Mouse (Mus musculus) midbrain, embryonic 11.5 days (tissue): ENCODE measurements around the gene Pkdcc. TPM values are rescaled to one million over a fixed set of nuclear protein-coding genes. Genes with fewer than 3 reads are reported as not detected.
A peak's percentile ranks its signal among the peaks of the same experiment; 100 is the strongest.

Experiments
- ATAC-seq: fragments of 200-750 bp; cut with Nextera tagmentation; 2 replicates; pipeline ENCODE4 v1.8.0; 2017; ENCODE audit warnings: moderate TSS enrichment, moderate library complexity; ENCODE audit not compliant: low FRiP score
- DNase-seq: peaks from one replicate; pipeline ENCODE4 v3.0.0; 2015; ENCODE audit warnings: low spot score; ENCODE audit errors: missing footprints
- H3K27ac ChIP-seq: fragments of 300-500 bp; sonication (generic); 2 replicates; pipeline ENCODE4 v1.5.1; 2014; ENCODE audit warnings: low read depth, low read length
- H3K27me3 ChIP-seq: fragments of 300-500 bp; sonication (generic); 2 replicates; pipeline ENCODE4 v1.6.1; 2014; ENCODE audit warnings: mild to moderate bottlenecking, low read length, moderate library complexity, mixed read lengths; ENCODE audit not compliant: control insufficient read depth, insufficient read depth
- H3K36me3 ChIP-seq: fragments of 300-500 bp; sonication (generic); 2 replicates; pipeline ENCODE4 v1.6.1; 2014; ENCODE audit warnings: mild to moderate bottlenecking, low read length, moderate library complexity, mixed read lengths; ENCODE audit not compliant: control insufficient read depth, insufficient read depth
- H3K4me1 ChIP-seq: fragments of 300-500 bp; sonication (generic); 2 replicates; pipeline ENCODE4 v1.6.1; 2014; ENCODE audit warnings: low read length; ENCODE audit not compliant: control insufficient read depth, insufficient read depth
- H3K4me2 ChIP-seq: fragments of 300-500 bp; sonication (generic); 2 replicates; pipeline ENCODE4 v1.6.1; 2014; ENCODE audit warnings: mild to moderate bottlenecking, moderate library complexity
- H3K4me3 ChIP-seq: fragments of 300-500 bp; sonication (generic); 2 replicates; pipeline ENCODE4 v1.5.1; 2014; ENCODE audit warnings: low read depth, low read length
- H3K9ac ChIP-seq: fragments of 300-500 bp; sonication (generic); 2 replicates; pipeline ENCODE4 v1.6.1; 2014; ENCODE audit warnings: low read length
- H3K9me3 ChIP-seq: fragments of 300-500 bp; sonication (generic); 2 replicates; pipeline ENCODE4 v1.6.1; 2016; ENCODE audit warnings: low read length; ENCODE audit not compliant: control insufficient read depth
- WGBS: fragments of 180-500 bp; shearing (Covaris S2); extraction: QIAGEN DNeasy Blood & Tissue Kit; methylation state at CpG from one replicate; pipeline ENCODE4 v1.1.7; 2014; 5-methylcytosine and 5-hydroxymethylcytosine counted together
- polyA plus RNA-seq: library from polyadenylated mRNA; unstranded; fragments of >200 nt; fragmentation: Nextera tagmentation; extraction: Ambion mirVana; gene quantifications from 2 replicates; pipeline ENCODE4 v1.2.1, GENCODE M21; 2014

Gene Pkdcc
- polyA plus RNA-seq, 1 experiment from 2014 or later, result 5.0 TPM

DNA sequence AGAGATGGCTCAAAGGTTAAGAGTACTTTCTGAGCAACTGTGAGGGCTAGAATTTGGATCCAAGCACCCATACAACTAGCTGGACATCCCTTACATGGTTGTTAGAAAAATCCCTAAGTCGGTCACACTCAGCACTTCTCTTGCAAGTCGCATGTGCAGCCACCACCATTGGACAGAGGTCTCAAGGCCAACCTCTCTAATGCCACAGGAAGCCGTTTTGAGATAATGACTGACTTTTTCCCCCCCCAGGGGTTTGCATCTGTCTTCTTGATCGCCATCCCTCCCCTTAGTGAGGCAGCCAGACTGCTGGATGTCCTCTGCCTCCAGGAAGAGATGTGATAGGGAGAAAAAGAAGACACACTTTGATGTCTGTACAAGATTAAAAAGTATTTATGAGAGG, 32.1 kb downstream of the Pkdcc start:
- Histone ChIP-seq H3K4me3 (no peak overlapping the region), H3K9me3 (no peaks in the 10 kb centered on the region), H3K4me1 (no peaks in the 10 kb centered on the region), H3K9ac (no peak overlapping the region), H3K27ac (no peak overlapping the region), H3K4me2 (no peak overlapping the region), H3K36me3 (no peaks in the 10 kb centered on the region), H3K27me3 (peaks cover 18% of the 10 kb centered on the region)
- DNase-seq, result no peak
- no peak for ATAC-seq
- WGBS, result 76% methylated on average over 4 of the region's 4 CpGs

DNA sequence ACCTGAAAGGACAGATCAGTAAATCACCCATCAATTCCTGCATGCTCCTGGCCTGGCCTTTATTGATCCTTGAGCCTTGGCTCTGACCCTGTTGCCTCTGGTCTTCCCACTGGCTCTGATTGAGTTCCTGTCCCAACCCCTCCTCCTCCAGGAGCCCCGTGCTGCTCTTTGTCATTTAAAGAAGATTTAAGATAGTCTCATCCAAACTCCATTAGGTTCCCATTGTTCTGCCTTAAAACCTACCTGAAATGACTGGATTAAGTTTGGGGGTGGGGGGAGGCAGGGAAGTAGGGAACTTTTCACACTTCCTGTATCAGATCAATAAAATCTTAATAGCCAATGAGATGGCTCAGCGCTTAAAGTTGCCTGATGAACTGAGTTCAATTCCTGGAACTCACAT, 33.4 kb downstream of the Pkdcc start:
- Histone ChIP-seq H3K27me3 (peaks cover 14% of the 10 kb centered on the region; the same call in 1 of the 2 replicates), H3K9ac (no peak overlapping the region), H3K27ac (no peak overlapping the region), H3K4me2 (no peak overlapping the region), H3K36me3 (no peaks in the 10 kb centered on the region), H3K4me3 (no peak overlapping the region), H3K9me3 (no peaks in the 10 kb centered on the region), H3K4me1 (no peaks in the 10 kb centered on the region)
- WGBS, result 28% methylated on average over 2 of the region's 2 CpGs
- ATAC-seq (no peak), DNase-seq (no peak)

DNA sequence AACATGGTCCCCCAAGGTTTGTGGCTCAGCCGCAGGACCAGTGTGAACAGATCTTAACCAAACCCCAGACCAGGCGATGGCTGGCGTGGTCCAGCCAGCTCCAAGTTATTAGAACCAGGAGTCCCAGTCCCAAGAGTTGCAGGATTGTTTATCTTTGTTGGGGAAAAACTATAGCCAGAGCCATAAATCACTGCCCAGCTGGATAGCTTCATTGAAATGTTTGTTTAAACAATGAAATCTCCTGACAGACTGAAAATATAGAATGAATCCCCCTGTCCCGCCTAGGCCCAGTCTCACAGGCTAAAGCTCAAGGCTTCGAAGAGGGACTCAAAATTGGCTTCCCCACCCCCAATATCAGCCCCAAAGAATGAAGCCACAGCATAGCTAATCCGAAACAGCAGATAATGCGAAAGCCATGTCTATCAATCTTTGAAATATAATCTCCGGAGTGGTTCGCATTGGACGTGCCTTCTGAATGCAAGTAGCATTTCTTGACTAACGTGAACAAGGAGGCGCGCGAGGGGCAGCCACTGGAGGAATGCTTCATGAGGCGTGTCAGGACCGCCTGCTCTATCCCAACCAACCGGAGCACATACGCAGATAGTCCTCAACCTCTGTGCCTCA, 35.9 kb downstream of the Pkdcc start:
- Histone ChIP-seq H3K27ac (no peak overlapping the region), H3K36me3 (no peaks in the 10 kb centered on the region), H3K9ac (no peak overlapping the region), H3K9me3 (no peaks in the 10 kb centered on the region), H3K4me2 (no peak overlapping the region), H3K27me3 (peaks cover 12% of the 10 kb centered on the region; the same call in 1 of the 2 replicates), H3K4me3 (no peak overlapping the region), H3K4me1 (no peaks in the 10 kb centered on the region)
- 86% methylated on average over 18 of the region's 18 CpGs for WGBS
- no peak for DNase-seq
- ATAC-seq, result no peak

DNA sequence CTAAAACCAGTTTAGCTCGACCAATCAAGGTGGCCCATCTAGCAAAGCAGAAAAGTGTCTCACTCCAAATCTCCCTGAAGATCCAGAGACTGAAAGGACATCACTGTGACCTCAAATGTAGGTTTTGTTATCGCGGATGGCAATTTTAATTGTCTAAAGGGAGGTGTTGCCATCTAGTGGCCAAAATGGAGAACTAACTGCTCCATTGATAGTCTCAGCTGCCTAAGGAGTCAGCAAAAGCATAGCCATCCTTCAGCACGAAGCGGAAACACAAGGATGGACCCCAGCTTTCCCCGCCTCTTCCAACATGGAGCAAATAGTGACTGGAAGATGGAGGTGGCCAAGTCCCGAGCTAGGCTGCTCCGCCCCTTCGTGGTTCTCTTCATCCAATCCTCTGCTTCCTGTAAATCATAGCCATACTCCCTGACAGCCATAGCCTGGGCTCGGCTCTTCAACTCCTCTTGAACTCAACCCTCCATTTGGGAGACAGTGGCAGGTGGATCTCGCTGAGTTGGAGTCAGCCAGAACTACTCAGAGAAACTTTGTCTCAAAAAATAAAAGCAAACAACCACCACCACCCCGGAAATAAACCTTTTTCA, 38.1 kb downstream of the Pkdcc start:
- DNase-seq (peak; percentile 93), ATAC-seq (peak; percentile 67; the same call in 1 of the 2 replicates)
- H3K9me3 ChIP-seq, result no peaks in the 10 kb centered on the region
- peaks cover 8% of the 10 kb centered on the region; the same call in 1 of the 2 replicates for H3K27me3 ChIP-seq
- H3K4me2 ChIP-seq, result no peak overlapping the region
- no peak overlapping the region for H3K27ac ChIP-seq
- H3K4me1 ChIP-seq, result no peaks in the 10 kb centered on the region
- no peak overlapping the region for H3K4me3 ChIP-seq
- no peaks in the 10 kb centered on the region for H3K36me3 ChIP-seq
- H3K9ac ChIP-seq, result no peak overlapping the region
- 33% methylated on average over 12 of the region's 12 CpGs for WGBS

DNA sequence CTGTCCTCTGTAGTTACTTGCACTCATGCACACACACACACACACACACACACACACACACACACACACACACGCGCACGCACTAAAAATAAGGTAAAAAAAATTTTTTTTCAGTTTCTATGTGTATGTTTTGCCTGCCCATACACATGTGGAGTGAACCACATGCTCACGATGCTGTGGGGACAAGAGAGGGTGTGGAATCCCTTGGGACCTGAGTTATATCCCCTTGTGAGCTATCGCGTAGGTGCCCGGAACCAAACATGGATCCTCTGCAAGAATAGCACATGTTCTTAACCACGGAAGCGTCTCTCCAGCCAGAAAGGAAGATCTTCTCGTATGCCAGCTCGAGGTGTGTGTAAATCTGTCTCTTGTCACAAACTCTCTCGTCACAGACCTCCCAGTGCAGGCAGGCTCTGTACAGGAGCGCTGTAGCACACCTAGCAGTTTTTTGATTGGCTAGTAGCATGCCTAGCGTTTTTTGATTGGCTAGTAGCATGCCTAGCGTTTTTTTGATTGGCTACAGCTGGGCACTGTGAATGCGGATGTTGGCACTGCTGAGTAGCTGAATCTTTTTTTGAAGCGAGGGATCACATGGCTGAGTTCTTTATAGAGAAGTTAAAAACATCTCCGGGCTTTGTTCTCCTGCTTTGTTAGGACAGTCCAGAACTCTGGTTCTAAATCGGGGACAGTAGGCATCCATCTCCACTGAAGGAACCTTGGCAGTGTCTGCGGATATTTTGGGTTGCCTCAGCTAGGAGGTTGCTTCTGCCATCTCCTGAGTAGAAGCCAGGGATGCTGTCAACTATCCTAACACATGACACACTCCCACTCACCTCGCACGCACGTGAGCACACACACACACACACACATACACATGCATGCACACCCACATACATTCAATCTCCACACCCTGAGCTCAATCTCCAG, 52.4 kb downstream of the Pkdcc start:
- H3K9ac ChIP-seq, result no peak overlapping the region

DNA sequence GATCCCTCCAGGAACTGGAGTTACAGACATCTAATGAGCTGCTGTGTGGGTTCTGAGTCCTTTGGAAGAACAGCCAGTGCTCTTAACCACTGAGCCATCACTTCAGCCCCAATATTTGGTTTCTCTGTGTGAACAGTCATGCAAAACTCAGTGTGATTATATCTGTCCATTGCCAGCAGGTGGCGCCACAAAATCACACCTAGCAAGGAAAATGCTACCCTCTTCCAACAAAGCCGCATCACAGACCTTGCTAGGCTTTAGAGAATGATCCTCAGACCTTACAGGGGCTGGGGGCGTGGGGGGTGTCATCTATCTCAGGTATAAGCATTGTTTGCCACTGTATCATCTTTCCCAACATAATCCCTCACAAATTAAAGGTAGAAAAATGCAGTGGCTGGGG, 56.4 kb downstream of the Pkdcc start:
- Histone ChIP-seq H3K4me3 (no peak overlapping the region), H3K27me3 (peaks cover 15% of the 10 kb centered on the region), H3K9me3 (no peaks in the 10 kb centered on the region), H3K27ac (no peak overlapping the region), H3K4me2 (no peak overlapping the region), H3K36me3 (no peaks in the 10 kb centered on the region), H3K9ac (no peak overlapping the region), H3K4me1 (peaks cover 3% of the 10 kb centered on the region)
- DNase-seq, result peak; percentile 96
- no peak for ATAC-seq
- 2% methylated on average over 3 of the region's 3 CpGs for WGBS

More for the DNA sequence above, 52.4 kb downstream of the Pkdcc start:
- no peaks in the 10 kb centered on the region for H3K4me1 ChIP-seq
- H3K27ac ChIP-seq, result no peak overlapping the region
- H3K36me3 ChIP-seq, result no peaks in the 10 kb centered on the region
- DNase-seq (peak; percentile 93), ATAC-seq (peak; percentile 94)
- H3K4me2 ChIP-seq, result peak overlapping the region; percentile 31
- WGBS, result 58% methylated on average over 23 of the region's 23 CpGs
- no peaks in the 10 kb centered on the region for H3K9me3 ChIP-seq
- H3K27me3 ChIP-seq, result no peaks in the 10 kb centered on the region; the same call in 1 of the 2 replicates
- no peak overlapping the region for H3K4me3 ChIP-seq

DNA sequence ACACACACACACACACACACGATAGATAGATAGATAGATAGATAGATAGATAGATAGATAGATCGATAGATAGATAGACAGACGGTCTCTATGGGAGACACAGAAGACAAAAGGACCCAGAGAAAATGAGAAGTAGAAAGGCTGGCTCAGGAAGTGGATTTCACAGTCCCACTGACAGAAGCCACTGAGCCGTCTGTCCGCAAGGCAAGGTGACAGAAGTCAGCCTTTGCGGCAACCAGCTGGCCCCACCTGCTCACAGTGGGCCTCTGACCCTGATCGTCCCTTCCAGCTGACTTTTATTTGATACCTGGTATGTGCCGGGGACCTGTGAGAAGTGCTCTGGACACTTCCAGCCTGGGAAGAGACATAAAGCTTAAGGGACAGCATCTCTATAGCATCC, 57.5 kb downstream of the Pkdcc start:
- no peak for DNase-seq
- Histone ChIP-seq H3K4me1 (peaks cover 7% of the 10 kb centered on the region), H3K9ac (no peak overlapping the region), H3K36me3 (no peaks in the 10 kb centered on the region), H3K9me3 (no peaks in the 10 kb centered on the region), H3K4me2 (no peak overlapping the region), H3K4me3 (no peak overlapping the region), H3K27me3 (peaks cover 15% of the 10 kb centered on the region), H3K27ac (no peak overlapping the region)
- 62% methylated on average over 8 of the region's 8 CpGs for WGBS
- no peak for ATAC-seq

DNA sequence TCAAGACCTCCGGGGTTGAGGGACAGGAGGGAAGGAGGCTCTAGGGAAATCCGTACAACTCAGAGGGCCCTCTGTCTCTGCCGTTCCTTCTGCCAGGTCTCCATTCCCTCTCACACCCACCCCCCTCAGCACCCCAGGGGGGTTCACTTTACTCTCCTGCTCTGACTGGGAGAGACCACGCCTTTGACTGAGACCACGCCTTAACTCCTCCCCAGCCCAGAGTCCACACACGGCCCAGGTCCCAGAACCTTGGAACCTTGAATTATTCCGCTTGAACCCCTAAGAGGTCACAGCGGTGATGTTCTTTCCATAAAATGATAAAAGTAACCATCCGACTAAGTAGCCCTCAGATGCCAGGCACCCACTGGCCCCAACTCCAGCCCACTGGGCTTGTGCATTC, 58.5 kb downstream of the Pkdcc start:
- Histone ChIP-seq H3K4me3 (no peak overlapping the region), H3K27ac (no peak overlapping the region), H3K4me1 (peaks cover 7% of the 10 kb centered on the region), H3K9me3 (no peaks in the 10 kb centered on the region), H3K36me3 (no peaks in the 10 kb centered on the region), H3K27me3 (peaks cover 15% of the 10 kb centered on the region), H3K4me2 (no peak overlapping the region), H3K9ac (no peak overlapping the region)
- DNase-seq (no peak), ATAC-seq (no peak)
- WGBS, result 23% methylated on average over 8 of the region's 9 CpGs

DNA sequence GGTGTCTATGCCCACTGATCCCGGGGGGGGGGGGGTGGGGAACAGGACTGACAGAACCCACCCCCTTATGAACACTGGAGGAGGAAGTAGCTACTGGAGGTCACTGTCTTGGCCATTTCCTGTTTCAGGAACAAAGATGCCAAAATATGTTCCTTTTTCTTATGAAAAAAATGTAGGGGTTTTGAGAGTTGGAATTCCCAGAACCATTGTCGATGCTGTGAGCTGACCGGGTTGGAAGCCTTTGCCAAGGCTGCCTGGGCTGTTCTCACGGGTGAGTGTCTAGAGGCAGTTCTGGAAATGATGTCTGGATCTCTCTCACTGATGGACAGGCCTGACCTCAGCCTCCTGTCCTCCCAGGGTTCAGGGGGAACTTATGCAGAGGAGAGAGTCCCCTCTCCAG, 59.0 kb downstream of the Pkdcc start:
- no peak for DNase-seq
- H3K9ac ChIP-seq, result no peak overlapping the region
- no peaks in the 10 kb centered on the region for H3K9me3 ChIP-seq
- H3K4me3 ChIP-seq, result no peak overlapping the region
- no peaks in the 10 kb centered on the region for H3K36me3 ChIP-seq
- H3K27me3 ChIP-seq, result peaks cover 15% of the 10 kb centered on the region
- no peak overlapping the region for H3K27ac ChIP-seq
- peaks cover 7% of the 10 kb centered on the region for H3K4me1 ChIP-seq
- H3K4me2 ChIP-seq, result no peak overlapping the region
- WGBS, result 44% methylated on average over 4 of the region's 4 CpGs
- no peak for ATAC-seq
